Mouse (Mus musculus) lung, postnatal 0 days (tissue): ENCODE results near the gene Rsc1a1. TPM values are rescaled to one million over a fixed set of nuclear protein-coding genes. Genes with fewer than 3 reads are reported as not detected.
A peak's percentile ranks its signal among the peaks of the same experiment; 100 is the strongest.

Experiments
- ATAC-seq: fragments of 200-750 bp; cut with Nextera tagmentation; 2 replicates; pipeline ENCODE4 v1.8.0; 2017; ENCODE audit warnings: moderate library complexity
- DNase-seq: peaks from one replicate; pipeline ENCODE4 v3.0.0-alpha.2; 2016; ENCODE audit warnings: low spot score
- H3K27ac ChIP-seq: fragments of 300-500 bp; sonication (generic); 2 replicates; pipeline ENCODE4 v1.5.1; 2014; ENCODE audit warnings: antibody characterized with exemption, mild to moderate bottlenecking, low read length, mixed read lengths
- H3K27me3 ChIP-seq: fragments of 300-500 bp; sonication (generic); replicated peaks from 2 replicates; pipeline ENCODE4 v1.6.1; 2014; ENCODE audit warnings: low read length, mixed read lengths; ENCODE audit not compliant: insufficient read depth
- H3K36me3 ChIP-seq: fragments of 300-500 bp; sonication (generic); 2 replicates; pipeline ENCODE4 v1.6.1; 2014; ENCODE audit warnings: low read length, mixed read lengths; ENCODE audit not compliant: insufficient read depth
- H3K4me1 ChIP-seq: fragments of 300-500 bp; sonication (generic); 2 replicates; pipeline ENCODE4 v1.6.1; 2014; ENCODE audit warnings: antibody characterized with exemption, low read depth, low read length, mixed read lengths; ENCODE audit not compliant: insufficient read depth
- H3K4me2 ChIP-seq: fragments of 300-500 bp; sonication (generic); replicated peaks from 2 replicates; pipeline ENCODE4 v1.6.1; 2014; ENCODE audit warnings: low read depth, mild to moderate bottlenecking, low read length, moderate library complexity, mixed read lengths
- H3K4me3 ChIP-seq: fragments of 300-500 bp; sonication (generic); 2 replicates; pipeline ENCODE4 v1.5.1; 2014; ENCODE audit warnings: low read depth, low read length
- H3K9ac ChIP-seq: fragments of 300-500 bp; sonication (generic); replicated peaks from 2 replicates; pipeline ENCODE4 v1.6.1; 2014; ENCODE audit warnings: low read depth, mild to moderate bottlenecking
- H3K9me3 ChIP-seq: fragments of 300-500 bp; sonication (generic); 2 replicates; pipeline ENCODE4 v1.6.1; 2016; ENCODE audit warnings: low read length, mixed read lengths
- CTCF ChIP-seq: IDR thresholded peaks from 2 replicates; pipeline ENCODE4 v1.5.1; 2016; ENCODE audit warnings: antibody characterized with exemption, mild to moderate bottlenecking
- EP300 ChIP-seq: IDR thresholded peaks from 2 replicates; pipeline ENCODE4 v1.6.1; 2016; ENCODE audit warnings: antibody characterized with exemption, mild to moderate bottlenecking, control low read depth
- WGBS: fragments of 180-500 bp; shearing (Covaris S2); extraction: QIAGEN DNeasy Blood & Tissue Kit; methylation state at CpG from one replicate; pipeline ENCODE4 v1.1.7; 2014; 5-methylcytosine and 5-hydroxymethylcytosine counted together
- polyA plus RNA-seq: library from polyadenylated mRNA; unstranded; fragments of >200 nt; fragmentation: Nextera tagmentation; extraction: Ambion mirVana; gene quantifications from 2 replicates; pipeline ENCODE4 v1.2.1, GENCODE M21; 2015

Gene Rsc1a1
- polyA plus RNA-seq, 1 experiment from 2014 or later, result not detected

DNA sequence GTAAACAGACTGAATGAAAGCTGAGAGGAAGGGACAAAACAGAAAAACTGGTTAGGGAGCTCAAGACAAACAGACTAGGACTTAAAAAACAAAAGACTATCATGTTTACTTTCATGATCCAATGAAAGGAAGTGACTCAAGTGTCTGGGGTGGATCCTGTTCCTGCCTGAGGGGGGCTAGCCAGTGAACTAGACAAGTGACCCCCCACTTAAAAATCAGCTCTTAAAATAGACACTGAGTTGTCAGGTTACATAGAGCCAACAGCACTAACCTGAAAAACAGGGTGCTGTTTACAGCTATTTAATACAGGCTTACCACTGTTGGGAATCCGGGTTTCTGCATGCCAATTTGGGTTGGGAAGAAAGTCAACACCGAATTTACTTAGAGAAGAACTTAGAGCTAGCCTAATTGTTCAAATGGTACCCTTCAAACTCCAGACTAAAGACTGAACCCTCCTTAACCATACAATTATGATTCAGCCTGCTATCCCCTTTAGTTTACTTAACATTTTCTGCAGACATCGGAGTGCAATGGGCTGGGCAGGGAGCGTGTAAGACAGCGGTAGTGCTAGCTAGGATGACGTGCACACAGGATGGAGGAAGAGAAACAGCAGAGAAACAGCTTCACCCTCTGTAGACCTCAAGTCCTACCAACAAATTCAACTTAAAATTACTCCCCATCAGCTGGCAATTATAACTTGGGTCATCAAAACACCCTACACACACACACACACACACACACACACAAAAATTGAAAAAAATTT is 35.5 kb upstream of the Rsc1a1 start:
- WGBS, result 20% methylated on average over 6 of the region's 6 CpGs
- Histone ChIP-seq H3K9me3 (no peaks in the 10 kb centered on the region), H3K36me3 (0 out of 2 replicates have a peak, but pooled peaks cover 4% of the 10 kb centered on the region), H3K27me3 (no peaks in the 10 kb centered on the region), H3K4me2 (peak overlapping the region; percentile 83), H3K9ac (no peak overlapping the region), H3K4me1 (peaks cover 8% of the 10 kb centered on the region; the same call in 1 of the 2 replicates), H3K27ac (peak overlapping the region; percentile 78), H3K4me3 (peak overlapping the region; percentile 96)
- TF ChIP-seq EP300 (peak; percentile 75), CTCF (no peak)
- DNase-seq (peak; percentile 67), ATAC-seq (peak; percentile 16; the same call in 1 of the 2 replicates)

DNA sequence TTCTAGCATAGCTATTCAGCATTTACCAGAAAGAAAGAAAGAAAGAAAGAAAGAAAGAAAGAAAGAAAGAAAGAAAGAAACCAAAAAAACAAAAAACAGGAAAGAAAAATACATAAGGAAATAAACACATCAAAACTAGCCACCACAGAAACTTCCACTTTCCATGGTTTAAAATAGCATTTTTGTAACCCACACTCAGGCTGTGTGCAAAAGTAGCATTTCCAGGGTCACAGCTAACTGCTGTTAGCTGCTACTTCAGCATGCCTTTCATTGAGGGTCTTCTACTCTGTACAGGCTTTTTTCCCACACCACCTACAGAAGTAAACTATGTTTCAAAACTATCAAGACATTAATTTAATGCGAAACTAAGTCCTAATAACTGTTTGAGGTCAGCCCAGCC is 33.9 kb upstream of the Rsc1a1 start:
- ATAC-seq (no peak), DNase-seq (no peak)
- Histone ChIP-seq H3K9ac (no peak overlapping the region), H3K27me3 (no peaks in the 10 kb centered on the region), H3K9me3 (no peaks in the 10 kb centered on the region), H3K4me3 (no peak overlapping the region), H3K27ac (no peak overlapping the region), H3K36me3 (0 out of 2 replicates have a peak, but pooled peaks cover 4% of the 10 kb centered on the region), H3K4me2 (no peak overlapping the region), H3K4me1 (peaks cover 8% of the 10 kb centered on the region; the same call in 1 of the 2 replicates)
- no peak for TF ChIP-seq EP300
- TF ChIP-seq CTCF, result no peak
- WGBS, result 95% methylated on average over 1 of the region's 1 CpGs

DNA sequence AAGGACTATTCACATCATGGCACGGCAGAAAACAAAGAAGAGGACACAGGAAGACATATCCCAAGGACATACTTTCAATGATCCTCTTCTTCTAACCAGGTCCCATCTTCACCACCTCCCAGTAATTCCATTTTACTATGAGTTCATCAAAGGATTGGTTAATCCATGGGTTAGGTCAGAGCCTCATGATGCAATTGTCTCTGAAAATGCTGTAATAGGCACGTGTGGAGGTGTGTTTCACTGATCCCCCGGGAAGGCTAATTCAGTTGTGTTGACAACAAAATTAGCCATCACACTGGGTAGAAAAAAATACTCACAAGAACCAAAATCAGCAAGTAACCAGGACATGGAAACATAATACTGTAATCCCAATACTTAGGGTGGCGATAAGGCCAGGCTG is 32.2 kb upstream of the Rsc1a1 start:
- TF ChIP-seq EP300 (no peak), CTCF (no peak)
- Histone ChIP-seq H3K36me3 (0 out of 2 replicates have a peak, but pooled peaks cover 4% of the 10 kb centered on the region), H3K4me3 (no peak overlapping the region), H3K9me3 (no peaks in the 10 kb centered on the region), H3K27ac (no peak overlapping the region), H3K4me1 (peaks cover 8% of the 10 kb centered on the region; the same call in 1 of the 2 replicates), H3K9ac (no peak overlapping the region), H3K27me3 (no peaks in the 10 kb centered on the region), H3K4me2 (no peak overlapping the region)
- WGBS, result 80% methylated on average over 4 of the region's 4 CpGs
- DNase-seq, result no peak
- no peak for ATAC-seq

- Histone ChIP-seq H3K27ac (no peak overlapping the region; the same call in 1 of the 2 replicates), H3K36me3 (peaks cover 13% of the 10 kb centered on the region; the same call in 1 of the 2 replicates), H3K4me1 (no peaks in the 10 kb centered on the region), H3K4me3 (no peak overlapping the region), H3K9ac (no peak overlapping the region), H3K9me3 (no peaks in the 10 kb centered on the region), H3K4me2 (no peak overlapping the region), H3K27me3 (no peaks in the 10 kb centered on the region)
- TF ChIP-seq EP300 (no peak), CTCF (no peak)
- WGBS, result 33% methylated on average over 2 of the region's 2 CpGs
- no peak for DNase-seq
- ATAC-seq, result peak; percentile 44
Measured at GRCm38 (mm10) chr4:141715027-141715426, 29.6 kb upstream of the Rsc1a1 start.

DNA sequence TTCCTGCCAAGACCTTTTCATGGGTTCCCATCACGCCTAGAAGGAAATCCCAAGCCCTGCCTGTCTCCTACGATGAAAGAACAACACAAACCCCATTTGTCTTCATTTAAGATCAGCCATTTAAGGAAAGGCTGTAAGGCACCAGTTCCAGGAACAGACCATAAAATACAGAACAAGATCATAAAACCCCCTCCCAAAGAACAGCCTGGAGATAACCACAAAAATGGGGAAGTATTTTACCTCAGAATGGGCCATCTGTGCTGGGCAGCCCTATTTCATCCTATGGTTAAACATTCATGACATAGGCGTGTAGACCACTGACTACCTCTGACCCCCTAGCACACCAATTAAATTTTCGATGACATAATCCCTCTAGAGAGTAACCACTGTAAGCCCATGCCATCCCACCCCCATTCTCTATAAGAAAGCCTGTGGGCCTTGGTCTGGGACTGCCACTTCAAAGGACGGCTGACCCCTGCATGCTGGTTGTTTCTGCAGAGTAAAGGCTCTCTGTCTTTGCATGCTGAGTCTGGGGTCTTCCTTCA is 28.3 kb upstream of the Rsc1a1 start:
- TF ChIP-seq CTCF, result no peak
- TF ChIP-seq EP300, result no peak
- Histone ChIP-seq H3K27ac (no peak overlapping the region), H3K9ac (no peak overlapping the region), H3K4me1 (no peaks in the 10 kb centered on the region), H3K36me3 (peaks cover 15% of the 10 kb centered on the region), H3K4me2 (no peak overlapping the region), H3K27me3 (no peaks in the 10 kb centered on the region), H3K9me3 (no peaks in the 10 kb centered on the region), H3K4me3 (no peak overlapping the region)
- no peak for DNase-seq
- ATAC-seq, result no peak
- WGBS, result 80% methylated on average over 5 of the region's 5 CpGs

DNA sequence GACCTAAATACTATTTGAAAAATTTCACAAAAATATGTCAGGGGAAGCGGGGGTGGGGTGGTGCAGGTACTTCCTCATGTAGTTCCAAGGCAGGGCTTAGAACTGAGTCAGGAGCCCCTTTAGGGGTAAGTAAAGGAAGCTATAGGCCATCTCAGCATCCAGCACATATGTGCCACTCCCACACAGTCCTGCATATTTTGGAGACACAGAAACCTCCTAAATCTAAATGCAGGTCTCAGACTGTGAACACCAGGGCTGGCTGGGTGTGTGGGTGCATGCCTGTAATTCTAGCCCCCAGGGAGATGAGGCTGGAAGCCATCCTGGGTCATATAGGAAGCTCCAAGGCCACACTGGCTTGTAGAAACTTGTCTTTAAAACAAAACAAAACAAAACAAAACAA is 25.9 kb upstream of the Rsc1a1 start:
- Histone ChIP-seq H3K9me3 (no peaks in the 10 kb centered on the region), H3K4me2 (no peak overlapping the region), H3K4me3 (no peak overlapping the region), H3K9ac (no peak overlapping the region), H3K27me3 (no peaks in the 10 kb centered on the region), H3K36me3 (peaks cover 32% of the 10 kb centered on the region), H3K4me1 (no peaks in the 10 kb centered on the region), H3K27ac (no peak overlapping the region)
- TF ChIP-seq EP300 (no peak), CTCF (no peak)
- DNase-seq, result no peak
- ATAC-seq, result no peak
- 90% methylated on average over 1 of the region's 1 CpGs for WGBS
